Mouse (Mus musculus): ENCODE measurements around the gene Gm20888. TPM values are rescaled to one million over a fixed set of nuclear protein-coding genes. Genes with fewer than 3 reads are reported as not detected.
"Not testable (repeated sequence)": the region's sequence is repeated elsewhere in the genome, so short reads cannot be mapped to it uniquely, and the experiment has no call there.

Gene Gm20888
- not detected in 2 replicates for polyA plus RNA-seq (2015; fragmentation: Nextera tagmentation; extraction: Ambion mirVana)

DNA sequence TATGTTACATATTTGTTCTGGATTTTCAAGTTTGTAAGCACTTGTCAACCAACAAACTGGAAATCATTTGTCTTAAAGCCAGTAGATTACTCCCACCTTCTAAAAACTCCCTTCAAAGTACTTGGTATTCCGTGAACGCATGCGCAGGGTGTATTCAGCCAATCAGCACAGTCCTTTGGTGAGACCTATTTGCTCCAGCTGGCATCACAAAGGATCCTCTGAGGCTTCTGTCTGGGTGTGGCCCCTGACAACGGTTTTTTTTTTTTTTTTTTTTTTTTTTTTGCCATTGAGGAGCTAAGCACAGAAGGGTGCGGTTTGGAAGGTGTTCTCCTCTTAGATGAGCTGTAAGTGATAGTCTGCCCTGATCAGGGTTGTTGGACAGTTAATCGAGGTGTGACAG lies at the start of gene Gm20888:
TSS of gene Gm20888 (plus strand) at position 301 of the 400 bp plus-strand sequence.
- not testable (repeated sequence) for H3K36me3 ChIP-seq; H3K9ac ChIP-seq; H3K27me3 ChIP-seq (replicated peaks); H3K27ac ChIP-seq; H3K4me1 ChIP-seq; H3K4me3 ChIP-seq (replicated peaks); ATAC-seq (ENCODE audit: insufficient read depth, low FRiP score, low read depth); H3K4me2 ChIP-seq; H3K9me3 ChIP-seq
- WGBS, result no CpG with 5 or more reads among the region's 6 CpGs

Other genes starting within 250 kb of the Gm20888 start
- gene Gm21118, start 168.2 kb upstream of the Gm20888 start, polyA plus RNA-seq (2015; fragmentation: Nextera tagmentation; extraction: Ambion mirVana), result not detected in 2 replicates
- gene Gm29423, start 138.6 kb upstream of the Gm20888 start, polyA plus RNA-seq (2015; fragmentation: Nextera tagmentation; extraction: Ambion mirVana), result not detected in 2 replicates
- not detected in 2 replicates for gene Gm29644, start 138.5 kb upstream of the Gm20888 start, polyA plus RNA-seq (2015; fragmentation: Nextera tagmentation; extraction: Ambion mirVana)